Mouse (Mus musculus) lung, embryonic 16.5 days (tissue): ENCODE measurements around the gene Wdtc1. TPM values are rescaled to one million over a fixed set of nuclear protein-coding genes. Genes with fewer than 3 reads are reported as not detected.

Source experiments
- ATAC-seq: fragments of 200-750 bp; cut with Nextera tagmentation; 2 replicates; pipeline ENCODE4 v1.8.0; 2017; ENCODE audit warnings: low read depth, mild to moderate bottlenecking, moderate library complexity
- H3K27ac ChIP-seq: fragments of 300-500 bp; sonication (generic); 2 replicates; pipeline ENCODE4 v1.5.1; 2014; ENCODE audit warnings: mild to moderate bottlenecking, control low read depth, low read length
- H3K27me3 ChIP-seq: fragments of 300-500 bp; sonication (generic); 2 replicates; pipeline ENCODE4 v1.6.1; 2014; ENCODE audit warnings: low read depth, low read length, mixed read lengths; ENCODE audit not compliant: control insufficient read depth, insufficient read depth
- H3K36me3 ChIP-seq: fragments of 300-500 bp; sonication (generic); 2 replicates; pipeline ENCODE4 v1.6.1; 2014; ENCODE audit warnings: low read length; ENCODE audit not compliant: control insufficient read depth, insufficient read depth
- H3K4me1 ChIP-seq: fragments of 300-500 bp; sonication (generic); replicated peaks from 2 replicates; pipeline ENCODE4 v1.6.1; 2014; ENCODE audit warnings: low read length, mixed read lengths; ENCODE audit not compliant: control insufficient read depth, insufficient read depth
- H3K4me2 ChIP-seq: fragments of 300-500 bp; sonication (generic); 2 replicates; pipeline ENCODE4 v1.6.1; 2014; ENCODE audit warnings: low read depth, low read length, control low read depth
- H3K4me3 ChIP-seq: fragments of 300-500 bp; sonication (generic); 2 replicates; pipeline ENCODE4 v1.5.1; 2014; ENCODE audit warnings: mild to moderate bottlenecking, low read length, control low read depth
- H3K9ac ChIP-seq: fragments of 300-500 bp; sonication (generic); 2 replicates; pipeline ENCODE4 v1.6.1; 2014; ENCODE audit warnings: low read length, control low read depth
- H3K9me3 ChIP-seq: fragments of 300-500 bp; sonication (generic); 2 replicates; pipeline ENCODE4 v1.6.1; 2016; ENCODE audit warnings: low read length; ENCODE audit not compliant: control insufficient read depth
- WGBS: fragments of 180-500 bp; shearing (Covaris S2); extraction: QIAGEN DNeasy Blood & Tissue Kit; methylation state at CpG from one replicate; pipeline ENCODE4 v1.1.7; 2014; 5-methylcytosine and 5-hydroxymethylcytosine counted together
- polyA plus RNA-seq: library from polyadenylated mRNA; unstranded; fragments of >200 nt; fragmentation: Nextera tagmentation; extraction: Ambion mirVana; gene quantifications from 2 replicates; pipeline ENCODE4 v1.2.1, GENCODE M21; 2015

The Wdtc1 gene
- polyA plus RNA-seq, 1 experiment from 2014 or later = 11.8 TPM

GRCm38 (mm10) chr4:133309948-133310347 is 43.3 kb downstream of the Wdtc1 start:
- no peaks in the 10 kb centered on the region for H3K27me3 ChIP-seq
- no peak overlapping the region for H3K9ac ChIP-seq
- no peak; the same call in 1 of the 2 replicates for ATAC-seq
- H3K9me3 ChIP-seq = no peaks in the 10 kb centered on the region
- H3K4me2 ChIP-seq = no peak overlapping the region
- no peaks in the 10 kb centered on the region for H3K4me1 ChIP-seq
- no peak overlapping the region for H3K27ac ChIP-seq
- WGBS = 0% methylated on average over 3 of the region's 3 CpGs
- no peaks in the 10 kb centered on the region for H3K36me3 ChIP-seq
- no peak overlapping the region for H3K4me3 ChIP-seq

- H3K36me3 ChIP-seq = peaks cover 3% of the 10 kb centered on the region; the same call in 1 of the 2 replicates
- H3K27me3 ChIP-seq = no peaks in the 10 kb centered on the region
- no peak overlapping the region for H3K4me3 ChIP-seq
- H3K9ac ChIP-seq = no peak overlapping the region
- no peaks in the 10 kb centered on the region for H3K4me1 ChIP-seq
- 36% methylated on average over 3 of the region's 3 CpGs for WGBS
- no peaks in the 10 kb centered on the region for H3K9me3 ChIP-seq
- H3K27ac ChIP-seq = no peak overlapping the region
- H3K4me2 ChIP-seq = no peak overlapping the region
- no peak for ATAC-seq
These were observed 46.0 kb downstream of the Wdtc1 start for GRCm38 (mm10) chr4:133307331-133307730.

GRCm38 (mm10) chr4:133305825-133306224 is 47.5 kb downstream of the Wdtc1 start:
- H3K9ac ChIP-seq = no peak overlapping the region
- WGBS = 79% methylated on average over 7 of the region's 7 CpGs
- no peak overlapping the region for H3K4me2 ChIP-seq
- H3K36me3 ChIP-seq = peaks cover 3% of the 10 kb centered on the region; the same call in 1 of the 2 replicates
- no peak overlapping the region for H3K4me3 ChIP-seq
- no peak overlapping the region for H3K27ac ChIP-seq
- ATAC-seq = no peak
- H3K4me1 ChIP-seq = no peaks in the 10 kb centered on the region
- no peaks in the 10 kb centered on the region for H3K9me3 ChIP-seq
- no peaks in the 10 kb centered on the region for H3K27me3 ChIP-seq

- H3K4me3 ChIP-seq = no peak overlapping the region
- no peaks in the 10 kb centered on the region for H3K9me3 ChIP-seq
- H3K27me3 ChIP-seq = no peaks in the 10 kb centered on the region
- no peak overlapping the region for H3K27ac ChIP-seq
- no peaks in the 10 kb centered on the region for H3K4me1 ChIP-seq
- H3K9ac ChIP-seq = no peak overlapping the region
- ATAC-seq = no peak
- WGBS = 89% methylated on average over 7 of the region's 7 CpGs
- H3K4me2 ChIP-seq = no peak overlapping the region
- H3K36me3 ChIP-seq = peaks cover 6% of the 10 kb centered on the region; the same call in 1 of the 2 replicates
These were observed 48.5 kb downstream of the Wdtc1 start for GRCm38 (mm10) chr4:133304770-133305169.

- Histone ChIP-seq H3K9me3 (no peaks in the 10 kb centered on the region), H3K27me3 (no peaks in the 10 kb centered on the region), H3K9ac (no peak overlapping the region), H3K4me2 (no peak overlapping the region), H3K4me1 (peaks cover 10% of the 10 kb centered on the region), H3K36me3 (peaks cover 6% of the 10 kb centered on the region; the same call in 1 of the 2 replicates), H3K27ac (no peak overlapping the region), H3K4me3 (no peak overlapping the region)
- 70% methylated on average over 5 of the region's 5 CpGs for WGBS
- ATAC-seq = no peak
These were observed 50.6 kb downstream of the Wdtc1 start for GRCm38 (mm10) chr4:133302668-133303067.

- 23% methylated on average over 4 of the region's 4 CpGs for WGBS
- no peak overlapping the region for H3K4me2 ChIP-seq
- no peak overlapping the region for H3K4me3 ChIP-seq
- H3K9me3 ChIP-seq = no peaks in the 10 kb centered on the region
- H3K4me1 ChIP-seq = peaks cover 12% of the 10 kb centered on the region
- ATAC-seq = 0 out of 2 replicates have a peak, but pooled peaks have one; percentile 21
- no peaks in the 10 kb centered on the region for H3K27me3 ChIP-seq
- H3K9ac ChIP-seq = no peak overlapping the region
- H3K36me3 ChIP-seq = peaks cover 6% of the 10 kb centered on the region; the same call in 1 of the 2 replicates
- H3K27ac ChIP-seq = no peak overlapping the region
These were observed 51.5 kb downstream of the Wdtc1 start for GRCm38 (mm10) chr4:133301802-133302201.

- H3K27me3 ChIP-seq = no peaks in the 10 kb centered on the region
- H3K4me3 ChIP-seq = no peak overlapping the region
- WGBS = 87% methylated on average over 11 of the region's 11 CpGs
- no peak overlapping the region for H3K9ac ChIP-seq
- no peaks in the 10 kb centered on the region for H3K9me3 ChIP-seq
- H3K27ac ChIP-seq = no peak overlapping the region
- peaks cover 8% of the 10 kb centered on the region; the same call in 1 of the 2 replicates for H3K36me3 ChIP-seq
- no peak for ATAC-seq
- H3K4me2 ChIP-seq = no peak overlapping the region
- H3K4me1 ChIP-seq = peaks cover 12% of the 10 kb centered on the region
These were observed 52.9 kb downstream of the Wdtc1 start for GRCm38 (mm10) chr4:133300421-133300820.

- Histone ChIP-seq H3K9ac (no peak overlapping the region), H3K4me3 (no peak overlapping the region), H3K9me3 (no peaks in the 10 kb centered on the region), H3K4me2 (no peak overlapping the region), H3K27ac (no peak overlapping the region), H3K36me3 (peaks cover 8% of the 10 kb centered on the region; the same call in 1 of the 2 replicates), H3K4me1 (peaks cover 12% of the 10 kb centered on the region), H3K27me3 (no peaks in the 10 kb centered on the region)
- ATAC-seq = no peak
- 47% methylated on average over 5 of the region's 5 CpGs for WGBS
These were observed 53.6 kb downstream of the Wdtc1 start for GRCm38 (mm10) chr4:133299701-133300100.

GRCm38 (mm10) chr4:133298516-133299365 is 54.5 kb downstream of the Wdtc1 start:
- H3K4me3 ChIP-seq = no peak overlapping the region
- WGBS = 37% methylated on average over 12 of the region's 12 CpGs
- ATAC-seq = no peak
- no peaks in the 10 kb centered on the region for H3K27me3 ChIP-seq
- no peak overlapping the region for H3K4me2 ChIP-seq
- 0 out of 2 replicates have a peak overlapping the region, but pooled peaks have one; percentile 5 for H3K27ac ChIP-seq
- peaks cover 12% of the 10 kb centered on the region for H3K4me1 ChIP-seq
- H3K9me3 ChIP-seq = no peaks in the 10 kb centered on the region
- peaks cover 10% of the 10 kb centered on the region; the same call in 1 of the 2 replicates for H3K36me3 ChIP-seq
- H3K9ac ChIP-seq = no peak overlapping the region
